Mouse (Mus musculus): ENCODE measurements around the gene Gcnt7. TPM values are rescaled to one million over a fixed set of nuclear protein-coding genes. Genes with fewer than 3 reads are reported as not detected.

The Gcnt7 gene
- not detected for polyA plus RNA-seq (2014; fragmentation: Illumina TruSeq; extraction: RNeasy Lipid Tissue Mini Kit (QIAGEN cat#74804); ENCODE audit: low read depth, low replicate concordance)

GRCm38 (mm10) chr2:172458496-172458895 is at the start of gene Gcnt7:
Gene Gcnt7 (minus strand): TSS chr2:172458596.

GRCm38 (mm10) chr2:172472318-172472717 is 13.9 kb upstream of the Gcnt7 start, which contains the start of gene Fam209:
Gene Fam209 (plus strand): TSS chr2:172472520.

GRCm38 (mm10) chr2:172439843-172440639 is 18.4 kb downstream of the Gcnt7 start, which contains the start of gene Rtf2:
Gene Rtf2 (plus strand): TSS chr2:172440556.

Other genes starting within 250 kb of the Gcnt7 start
- gene Mc3r, start 210.1 kb downstream of the Gcnt7 start, polyA plus RNA-seq (2014; fragmentation: Illumina TruSeq; extraction: RNeasy Lipid Tissue Mini Kit (QIAGEN cat#74804); ENCODE audit: low read depth, low replicate concordance) = not detected
- 16.7 TPM for gene Fam210b, start 113.0 kb downstream of the Gcnt7 start, polyA plus RNA-seq (2014; fragmentation: Illumina TruSeq; extraction: RNeasy Lipid Tissue Mini Kit (QIAGEN cat#74804); ENCODE audit: low read depth, low replicate concordance)
- 0.24 TPM for gene Aurka, start 88.1 kb downstream of the Gcnt7 start, polyA plus RNA-seq (2014; fragmentation: Illumina TruSeq; extraction: RNeasy Lipid Tissue Mini Kit (QIAGEN cat#74804); ENCODE audit: low read depth, low replicate concordance)
- gene Cstf1, start 87.9 kb downstream of the Gcnt7 start, polyA plus RNA-seq (2014; fragmentation: Illumina TruSeq; extraction: RNeasy Lipid Tissue Mini Kit (QIAGEN cat#74804); ENCODE audit: low read depth, low replicate concordance) = 4.6 TPM
- gene Cass4, start 64.8 kb downstream of the Gcnt7 start, polyA plus RNA-seq (2014; fragmentation: Illumina TruSeq; extraction: RNeasy Lipid Tissue Mini Kit (QIAGEN cat#74804); ENCODE audit: low read depth, low replicate concordance) = 0.16 TPM
- gene Rtf2, start 18.0 kb downstream of the Gcnt7 start, polyA plus RNA-seq (2014; fragmentation: Illumina TruSeq; extraction: RNeasy Lipid Tissue Mini Kit (QIAGEN cat#74804); ENCODE audit: low read depth, low replicate concordance) = 1.5 TPM
- gene Fam209, start 13.9 kb upstream of the Gcnt7 start, polyA plus RNA-seq (2014; fragmentation: Illumina TruSeq; extraction: RNeasy Lipid Tissue Mini Kit (QIAGEN cat#74804); ENCODE audit: low read depth, low replicate concordance) = not detected
- gene Tfap2c, start 91.0 kb upstream of the Gcnt7 start, polyA plus RNA-seq (2014; fragmentation: Illumina TruSeq; extraction: RNeasy Lipid Tissue Mini Kit (QIAGEN cat#74804); ENCODE audit: low read depth, low replicate concordance) = not detected

All from kidney, adult 10 weeks (tissue).